Mouse (Mus musculus) C2C12 (cell line): ENCODE data around the gene Dnmt1.

Source experiments
- CTCF ChIP-seq: IDR thresholded peaks from one replicate; pipeline ENCODE4 v1.5.1; 2011; ENCODE audit not compliant: control insufficient read depth, insufficient read depth, insufficient read length
- FOSL1 ChIP-seq: IDR thresholded peaks from one replicate; pipeline ENCODE4 v1.8.0; 2011; ENCODE audit warnings: mild to moderate bottlenecking, low read length; ENCODE audit not compliant: poor library complexity, insufficient read depth, severe bottlenecking
- MYOG ChIP-seq: IDR thresholded peaks from one replicate; pipeline ENCODE4 v1.6.1; 2011; ENCODE audit not compliant: control insufficient read depth, insufficient read length; ENCODE audit errors: extremely low read depth
- USF1 ChIP-seq: IDR thresholded peaks from one replicate; pipeline ENCODE4 v1.6.1; 2011; ENCODE audit warnings: low read depth, mild to moderate bottlenecking, control low read depth, moderate library complexity

DNA sequence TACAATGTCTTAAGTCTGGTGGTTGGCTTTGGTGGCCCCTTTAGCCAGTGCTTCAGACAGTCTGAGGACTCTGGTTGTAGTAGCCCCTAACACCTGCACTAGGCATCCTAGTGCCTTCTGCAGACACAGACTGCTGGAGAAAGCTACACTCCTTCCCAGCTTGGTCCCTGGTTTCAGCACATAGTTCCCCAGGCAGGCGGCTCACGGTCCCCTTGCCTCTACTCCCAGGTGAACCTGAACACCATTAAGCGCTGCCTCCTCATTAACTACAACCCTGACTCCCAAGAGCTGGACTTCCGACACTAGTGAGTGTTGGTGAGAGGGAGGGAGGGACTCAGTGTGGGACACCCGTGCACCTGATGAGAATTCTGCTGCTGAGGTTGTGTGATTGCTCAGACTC, 69.3 kb downstream of the Dnmt1 start:
- TF ChIP-seq CTCF (no peak), FOSL1 (no peak), MYOG (no peak), USF1 (no peak)
